Mouse (Mus musculus) G1E-ER4 (cell line): Measurements from ENCODE around the gene Lrrn3. TPM values are rescaled to one million over a fixed set of nuclear protein-coding genes. Genes with fewer than 3 reads are reported as not detected.

Experiments used
- GATA1 ChIP-seq: IDR thresholded peaks from one replicate; pipeline ENCODE4 v1.8.0; 2012; ENCODE audit warnings: low read length, inconsistent platforms
- polyA plus RNA-seq: library from polyadenylated mRNA; stranded (reverse); fragments of >175 nt; gene quantifications from 2 replicates; pipeline ENCODE4 v1.2.3, GENCODE M21; 2012

The Lrrn3 gene
- polyA plus RNA-seq, result 0.05 and 0.12 TPM in 2 replicates

DNA sequence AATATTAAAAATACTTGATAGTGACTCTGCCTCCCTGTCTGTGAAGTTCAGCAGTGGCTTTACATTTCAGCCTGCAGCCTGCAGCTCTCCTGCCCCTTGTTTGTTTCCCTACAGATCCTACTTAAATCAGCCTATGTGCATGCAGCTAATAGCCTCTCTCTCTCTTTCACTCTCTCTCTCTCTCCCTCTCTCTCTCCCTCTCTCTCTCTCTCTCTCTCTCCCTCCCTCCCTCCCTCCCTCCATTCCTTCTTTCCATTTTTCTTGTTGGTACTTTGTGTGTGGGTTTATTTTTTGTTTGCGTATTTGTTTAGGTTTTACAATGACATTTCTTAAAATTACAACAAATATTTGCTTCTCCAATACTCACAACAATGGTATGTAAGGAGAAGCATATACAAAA lies at the start of gene Lrrn3:
Gene Lrrn3 (minus strand): TSS at position 101 of the 400 bp plus-strand sequence.
- TF ChIP-seq GATA1, result no peak

DNA sequence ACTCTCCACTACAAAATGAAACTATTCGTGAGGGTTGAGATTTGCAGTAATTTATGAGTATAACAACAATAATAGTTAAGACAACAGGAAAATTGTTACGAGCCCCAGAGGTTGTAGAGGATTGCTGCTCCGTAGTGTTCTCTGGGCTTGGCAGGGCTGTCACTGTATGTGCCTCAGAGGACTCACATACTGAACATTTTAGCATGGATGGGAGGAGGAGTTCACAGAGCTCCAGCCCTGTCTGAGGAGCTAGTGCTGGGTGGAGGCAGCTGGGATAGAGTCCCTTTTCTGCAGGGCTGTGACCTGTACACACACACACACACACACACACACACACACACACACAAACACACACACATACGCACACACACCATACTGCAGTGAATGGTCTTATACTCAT lies 42.2 kb upstream of the Lrrn3 start:
- no peak for TF ChIP-seq GATA1

DNA sequence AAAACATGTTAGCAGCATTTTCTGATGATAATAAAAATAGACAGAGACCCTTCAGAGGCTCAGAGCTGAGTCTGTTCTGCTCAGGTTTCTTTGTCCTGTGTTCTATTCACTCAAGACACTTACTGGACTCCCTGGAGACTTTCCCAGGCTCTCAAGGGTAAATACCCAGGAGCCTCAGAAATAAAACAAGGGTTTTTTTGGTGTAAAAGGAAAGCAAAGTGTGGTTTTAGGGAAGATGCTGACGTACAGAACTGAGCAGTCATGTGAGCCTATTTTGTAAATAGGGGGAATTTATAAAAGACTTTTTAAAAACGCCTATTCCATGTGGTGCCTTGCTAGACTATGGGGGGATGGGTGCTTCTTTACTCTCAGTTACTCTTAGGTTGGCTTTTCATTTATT lies 40.5 kb upstream of the Lrrn3 start:
- no peak for TF ChIP-seq GATA1

DNA sequence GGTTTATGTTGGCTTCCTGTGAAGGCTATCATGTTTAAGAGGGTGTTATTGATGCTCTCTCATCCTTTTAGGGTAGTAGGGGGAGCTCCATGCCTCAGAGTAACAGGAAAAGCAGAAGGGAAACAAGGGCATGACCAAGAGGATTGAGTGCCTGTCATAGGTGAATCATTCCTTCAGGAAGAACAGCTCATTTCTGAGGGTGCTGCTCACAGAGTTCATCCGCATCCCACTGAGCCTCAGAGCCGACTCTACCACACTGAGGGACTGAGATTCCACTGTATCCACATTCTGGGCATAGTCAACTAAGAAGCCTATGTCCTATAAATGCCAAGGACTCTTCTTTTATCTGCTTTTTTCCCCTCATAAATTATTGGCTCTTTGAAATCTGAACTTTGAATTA lies 35.4 kb upstream of the Lrrn3 start:
- no peak for TF ChIP-seq GATA1

DNA sequence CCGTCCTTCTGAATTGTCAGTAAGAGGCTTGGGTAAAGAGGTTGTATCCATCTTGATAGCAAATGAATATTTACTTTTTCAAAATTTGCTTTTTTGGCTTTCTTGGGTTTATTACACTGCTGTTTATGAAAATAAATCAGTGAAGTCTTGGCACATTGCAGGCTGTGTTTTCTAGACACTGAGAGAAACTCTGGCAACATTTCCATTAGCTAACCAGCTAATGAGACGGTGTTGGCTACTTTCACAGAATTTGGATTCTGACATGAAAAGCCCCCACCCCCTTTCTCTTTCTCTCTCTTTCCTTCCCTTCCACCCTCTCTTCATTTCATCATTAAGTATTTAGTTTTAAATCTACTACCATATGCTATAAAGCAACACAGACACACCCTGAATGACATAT lies 34.1 kb upstream of the Lrrn3 start:
- no peak for TF ChIP-seq GATA1

DNA sequence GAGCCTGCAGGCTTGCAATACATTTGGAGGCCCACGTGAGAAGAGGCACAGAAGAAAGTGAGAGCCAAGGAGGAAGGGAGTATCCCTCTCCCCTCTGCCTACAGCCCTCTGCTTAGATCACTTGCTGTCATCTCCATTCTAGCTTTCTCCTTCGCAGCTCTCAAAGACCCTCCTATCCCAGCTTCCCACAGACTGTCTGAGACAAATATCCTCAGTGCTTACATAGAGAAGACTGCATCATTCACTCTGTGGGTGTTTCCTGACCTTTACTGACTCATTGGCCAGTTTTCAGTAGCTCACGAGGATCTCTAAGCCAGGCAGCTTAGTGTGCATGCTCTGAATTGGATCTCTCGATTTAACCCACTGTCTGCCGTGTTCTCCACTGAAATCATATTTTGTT lies 32.7 kb upstream of the Lrrn3 start:
- no peak for TF ChIP-seq GATA1

DNA sequence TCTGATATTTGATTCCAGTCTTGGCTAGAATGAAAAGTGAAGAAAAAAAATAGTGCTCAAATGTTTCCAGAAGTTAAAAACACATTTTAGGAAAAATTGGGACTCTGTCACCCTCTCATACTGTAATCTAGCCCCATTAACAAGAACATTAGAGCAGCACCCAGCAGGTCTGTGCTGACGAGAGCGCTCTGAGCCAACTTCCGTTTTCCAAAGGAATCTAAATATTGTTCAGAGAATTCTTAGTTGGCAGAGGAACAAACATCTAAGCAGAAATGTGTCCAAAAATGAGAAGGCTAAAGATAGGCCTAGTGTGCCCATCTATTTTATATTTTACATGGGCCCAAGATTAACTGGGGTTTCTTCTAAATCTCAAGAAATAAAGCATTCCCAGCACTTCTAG lies 24.4 kb upstream of the Lrrn3 start:
- TF ChIP-seq GATA1, result no peak

DNA sequence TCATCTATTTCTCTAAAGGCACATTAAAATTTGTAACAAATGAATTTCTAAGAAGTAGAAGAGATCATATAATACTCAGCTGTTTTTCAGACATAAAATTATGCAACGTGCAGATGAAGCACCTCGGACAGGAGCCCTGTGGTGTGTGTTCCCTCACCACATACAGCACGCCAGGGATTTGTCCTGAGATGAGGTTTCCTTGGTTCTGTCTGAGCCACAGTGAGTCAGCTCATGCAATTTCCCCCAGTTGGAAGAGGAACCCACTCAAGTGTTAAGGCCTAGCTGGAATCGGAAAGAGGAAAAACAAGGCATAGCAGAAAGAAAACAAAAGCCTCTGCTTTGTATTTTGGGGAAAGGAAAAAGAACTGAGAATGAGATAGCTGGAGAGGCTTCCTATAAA lies 22.4 kb upstream of the Lrrn3 start:
- TF ChIP-seq GATA1, result no peak

DNA sequence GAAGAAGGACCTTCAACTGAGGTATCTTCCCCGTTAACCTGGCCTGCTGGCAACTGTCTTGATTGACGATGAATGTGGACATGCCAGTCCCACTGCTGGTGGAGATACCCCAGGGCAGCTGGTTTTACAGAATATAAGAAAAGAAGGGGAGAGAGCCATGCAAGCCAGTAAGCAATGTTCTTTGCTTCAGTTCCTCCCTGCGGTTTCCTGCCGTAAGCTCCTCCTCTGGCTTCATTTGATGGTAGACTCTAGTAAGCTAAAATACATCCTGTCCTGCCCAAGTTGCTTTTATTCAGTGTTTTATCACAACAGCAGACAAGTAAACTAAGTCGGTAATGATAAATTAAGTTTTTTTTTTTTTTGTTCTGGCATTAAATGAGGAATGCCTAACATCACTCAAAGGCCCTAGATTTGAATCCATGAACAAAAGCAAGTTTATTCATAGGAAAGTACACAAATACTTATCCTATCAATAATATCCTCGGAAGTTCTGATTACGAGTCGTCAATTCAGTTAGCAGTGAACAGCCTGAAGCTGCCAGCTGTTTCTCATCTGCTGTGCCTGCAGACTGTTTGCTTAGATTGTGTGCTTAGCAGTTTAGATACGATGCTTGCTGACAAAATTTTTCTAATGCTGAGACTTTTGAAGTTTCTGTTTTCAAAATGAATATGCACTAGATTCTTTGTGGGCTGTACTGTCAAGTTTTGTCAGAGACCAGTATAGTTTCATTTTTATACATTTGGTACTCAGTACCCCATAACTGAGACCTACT lies 14.0 kb upstream of the Lrrn3 start:
- no peak for TF ChIP-seq GATA1

DNA sequence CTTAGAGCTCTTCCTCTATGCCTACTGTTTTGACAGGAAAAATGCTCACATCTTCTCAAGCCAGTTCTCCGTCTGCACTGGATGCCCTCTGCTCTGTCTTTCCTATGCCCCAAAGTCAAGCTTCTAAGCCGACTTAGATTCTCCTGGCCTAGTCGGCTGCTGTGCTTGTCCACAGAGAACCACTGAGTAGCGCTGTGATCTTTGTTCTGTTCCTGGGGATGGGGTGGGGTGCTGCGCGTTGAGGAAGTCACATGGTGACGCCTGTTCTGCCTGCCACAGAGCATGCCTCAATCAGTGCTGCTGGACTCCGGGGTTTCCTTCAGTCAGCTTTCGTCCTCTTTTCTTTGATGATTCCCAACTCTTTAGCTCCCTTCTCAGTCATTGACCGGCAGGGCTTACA lies 8.4 kb upstream of the Lrrn3 start:
- no peak for TF ChIP-seq GATA1

DNA sequence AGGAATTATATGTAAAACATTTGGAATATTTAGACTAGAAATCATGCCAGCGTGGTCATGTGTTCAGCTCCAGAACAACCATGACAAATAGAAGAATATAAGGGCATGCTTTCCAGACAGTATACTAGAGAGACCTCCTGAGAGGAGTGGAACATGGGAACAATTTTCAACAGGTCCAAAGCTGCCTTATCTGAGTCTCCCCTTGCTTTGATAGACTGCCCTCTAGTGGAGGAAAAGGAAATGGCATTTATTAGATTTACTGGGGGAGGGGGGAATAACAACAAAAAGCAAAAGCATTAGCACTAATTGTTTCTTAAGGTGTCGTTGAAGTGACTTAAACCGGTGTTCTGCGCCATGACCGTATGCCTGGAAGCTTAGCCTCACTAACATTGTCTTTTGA lies 774 bp upstream of the Lrrn3 start:
- no peak for TF ChIP-seq GATA1

DNA sequence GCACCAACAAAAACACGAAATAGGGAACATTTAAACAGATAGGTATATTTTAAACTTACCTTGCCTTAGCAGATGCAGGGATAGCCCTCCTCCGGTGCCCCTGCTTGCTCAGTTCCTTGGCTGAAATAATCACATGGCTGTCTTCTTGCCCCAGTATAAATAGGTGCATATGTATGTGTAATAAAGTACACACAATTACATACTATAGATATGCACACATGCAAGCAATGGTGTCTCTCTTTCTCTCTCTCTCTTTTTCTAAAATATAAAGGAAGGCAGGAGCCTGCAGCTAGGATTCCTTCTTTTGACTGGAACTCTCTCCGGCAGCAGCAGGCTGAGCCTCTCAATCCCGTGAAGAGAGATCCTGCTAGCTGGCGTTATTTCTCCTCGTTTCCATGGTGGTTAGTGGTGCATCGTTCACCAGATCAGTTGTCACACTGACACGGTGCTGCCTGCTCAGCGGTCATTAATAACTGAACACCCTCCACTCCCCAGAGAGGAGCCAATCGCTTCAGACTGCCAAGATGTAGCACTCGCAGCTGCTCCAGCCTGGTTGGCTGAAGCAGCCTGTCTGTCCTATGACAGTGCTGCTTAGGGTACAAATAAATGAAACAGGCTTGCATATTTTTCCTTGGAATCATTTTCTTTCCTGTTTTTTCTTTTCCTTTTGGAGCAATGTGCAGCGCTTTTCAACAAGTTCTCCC lies 567 bp downstream of the Lrrn3 start:
- no peak for TF ChIP-seq GATA1

DNA sequence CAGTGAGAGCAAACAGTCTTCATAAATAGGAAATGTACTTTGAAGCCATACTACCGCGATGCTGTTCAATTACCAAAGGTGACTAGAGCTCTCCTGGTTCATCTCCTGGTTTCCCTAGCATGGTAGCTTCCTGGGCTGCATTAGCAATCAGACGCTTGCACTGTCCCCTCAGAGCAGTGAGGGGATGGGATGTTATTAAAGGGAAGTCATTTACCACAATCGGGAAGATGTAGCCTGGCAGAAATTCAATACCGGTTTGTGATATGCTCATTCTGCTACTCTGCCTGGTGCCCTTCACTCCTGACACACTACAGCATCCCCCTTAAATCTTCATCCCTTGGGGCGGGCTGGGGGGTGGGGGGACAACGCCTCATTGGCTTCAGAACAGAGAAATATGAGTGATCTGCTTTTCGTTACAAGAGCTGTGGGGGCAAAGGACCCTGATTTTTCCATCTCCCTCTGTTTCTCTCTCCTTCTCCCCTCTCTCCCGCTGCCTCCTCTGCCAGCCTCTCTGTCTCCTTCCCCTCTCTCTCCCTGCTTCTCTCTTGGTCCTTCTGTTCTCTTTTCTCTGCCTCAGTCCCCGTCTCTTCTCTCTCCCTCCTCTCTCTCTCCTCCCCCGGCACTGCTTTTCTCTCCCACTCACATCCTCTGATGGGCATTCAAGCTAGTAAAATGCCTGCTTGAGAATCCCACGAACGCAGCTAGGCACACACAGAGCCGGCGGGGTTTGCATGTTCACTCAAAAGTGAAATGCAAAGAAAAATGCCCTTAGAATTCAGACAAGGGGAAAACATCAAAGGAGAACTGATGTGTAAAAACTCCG lies 1.3 kb downstream of the Lrrn3 start:
- no peak for TF ChIP-seq GATA1

DNA sequence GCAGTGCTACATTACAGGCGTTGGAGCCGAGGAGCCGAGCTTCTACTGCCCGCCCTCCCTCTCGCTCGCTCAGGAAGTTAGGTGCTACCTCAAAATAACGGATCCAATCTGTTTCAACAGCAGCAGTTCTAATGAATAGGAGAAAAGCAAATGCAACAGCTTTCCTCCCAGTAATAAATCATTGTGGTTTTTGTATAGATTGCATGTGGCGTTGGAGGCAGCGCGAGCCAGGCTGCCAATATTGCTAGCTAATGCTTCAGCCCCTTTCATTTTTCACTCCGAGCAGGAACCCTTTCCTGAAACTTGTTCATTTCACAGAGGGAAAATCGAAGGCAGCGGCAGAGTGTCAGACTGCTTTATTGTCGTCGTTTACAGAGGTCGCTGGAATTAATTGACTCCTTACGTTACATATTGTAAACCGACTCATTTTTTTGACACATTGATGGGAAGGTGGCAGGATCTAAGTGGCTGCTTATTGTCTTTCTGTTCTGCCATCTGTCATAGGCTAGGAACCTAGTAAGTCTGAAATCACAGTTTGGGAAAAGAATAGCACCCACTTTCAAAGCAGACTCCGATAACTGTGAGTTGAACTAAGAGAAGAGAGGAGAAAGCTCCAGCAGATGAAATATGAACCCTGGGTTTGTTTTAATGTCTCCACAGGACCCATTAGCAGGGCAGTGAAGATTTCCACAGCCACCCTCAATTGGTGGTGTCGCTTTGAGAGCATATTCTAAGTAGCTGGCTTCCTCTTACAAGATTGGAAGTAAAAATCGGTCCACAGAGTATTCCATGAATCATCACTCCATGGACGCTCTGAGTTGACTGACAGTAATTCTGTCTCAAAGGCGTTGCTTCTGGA lies 2.4 kb downstream of the Lrrn3 start:
- no peak for TF ChIP-seq GATA1

DNA sequence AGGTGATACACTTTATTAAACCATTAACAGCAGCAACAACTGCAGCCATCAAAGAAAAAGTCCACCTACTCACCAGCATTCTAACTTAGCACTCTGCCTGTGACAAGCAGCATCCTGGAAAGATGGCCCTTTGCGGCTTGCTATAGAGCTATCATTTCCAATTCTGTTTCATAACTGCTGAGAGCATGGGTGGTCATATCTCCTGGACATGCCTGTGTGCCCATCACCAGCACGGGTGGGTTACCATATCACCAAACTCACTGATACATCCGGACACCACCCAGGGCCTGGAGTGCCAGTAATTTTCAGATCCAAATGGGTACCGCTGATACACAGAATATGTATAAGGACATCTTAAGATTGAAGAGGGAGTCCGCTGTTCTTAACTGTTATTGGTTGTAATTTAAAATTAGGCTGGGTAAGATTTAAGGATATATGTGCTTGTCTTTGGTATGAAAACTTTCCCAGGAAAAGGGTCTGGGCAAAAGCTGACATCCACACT lies 3.1 kb downstream of the Lrrn3 start:
- no peak for TF ChIP-seq GATA1
